Mouse (Mus musculus) G1E (cell line): Measurements from ENCODE around the gene Cdkal1. TPM values are rescaled to one million over a fixed set of nuclear protein-coding genes. Genes with fewer than 3 reads are reported as not detected.

ENCODE experiments used
- ATAC-seq: 2 replicates; pipeline ENCODE4 v1.8.0; 2016; ENCODE audit warnings: mild to moderate bottlenecking; ENCODE audit not compliant: insufficient number of reproducible peaks, poor library complexity, low FRiP score, severe bottlenecking; ENCODE audit errors: extremely low read depth
- DNase-seq: peaks from one replicate; pipeline ENCODE4 v3.0.0; 2012; ENCODE audit warnings: low spot score
- H3K27me3 ChIP-seq: 2 replicates; pipeline ENCODE4 v1.6.1; 2012; ENCODE audit warnings: mild to moderate bottlenecking, low read length, inconsistent platforms; ENCODE audit not compliant: insufficient read depth
- H3K36me3 ChIP-seq: replicated peaks from 2 replicates; pipeline ENCODE3; 2012; ENCODE audit warnings: mild to moderate bottlenecking, inconsistent platforms
- H3K4me1 ChIP-seq: 2 replicates; pipeline ENCODE4 v1.6.1; 2012; ENCODE audit warnings: low read depth, low read length, inconsistent platforms, mixed read lengths; ENCODE audit not compliant: insufficient read depth
- H3K4me3 ChIP-seq: 2 replicates; pipeline ENCODE4 v1.5.1; 2012; ENCODE audit warnings: low read depth, mild to moderate bottlenecking, inconsistent platforms, low read length, moderate library complexity, mixed read lengths
- H3K9me3 ChIP-seq: replicated peaks from 2 replicates; pipeline ENCODE4 v1.6.1; 2012; ENCODE audit warnings: inconsistent platforms
- CTCF ChIP-seq: IDR thresholded peaks from 2 replicates; pipeline ENCODE4 v1.5.1; 2012; ENCODE audit warnings: low read depth, low read length, inconsistent platforms, mixed read lengths
- GATA1 ChIP-seq: IDR thresholded peaks from 2 replicates; pipeline ENCODE4 v1.6.1; 2012; ENCODE audit warnings: borderline replicate concordance, low read length, inconsistent platforms, mixed read lengths
- GATA2 ChIP-seq: IDR thresholded peaks from 2 replicates; pipeline ENCODE4 v1.6.1; 2012; ENCODE audit warnings: low read depth, low read length, inconsistent platforms, borderline replicate concordance
- POLR2AphosphoS5 ChIP-seq: IDR thresholded peaks from 2 replicates; pipeline ENCODE4 v1.6.1; 2012; ENCODE audit warnings: low read depth, low read length, inconsistent platforms; ENCODE audit not compliant: insufficient replicate concordance
- TAL1 ChIP-seq: conservative IDR thresholded peaks from 2 replicates; pipeline ENCODE4 v1.6.1; 2012; ENCODE audit warnings: low read depth, low read length, inconsistent platforms, mixed read lengths
- polyA plus RNA-seq: library from polyadenylated mRNA; stranded (reverse); fragments of >175 nt; gene quantifications from 2 replicates; pipeline ENCODE4 v1.2.3, GENCODE M21; 2012
- total RNA-seq, 2 experiments: library from RNA; stranded (forward) in 1 of 2; stranded (reverse) in 1 of 2; fragments of 200-1000 nt in 1 of 2; fragments of >200 nt in 1 of 2; fragmentation: Nextera tagmentation in 1 of 2; gene quantifications; 2 replicates each; pipeline ENCODE4 v1.2.3; 2014 to 2017

Cdkal1 gene
- total and polyA plus RNA-seq, 3 experiments = 0.98 to 53.9 (median 35.6) TPM

- no peaks in the 10 kb centered on the region for H3K4me1 ChIP-seq
- ATAC-seq = no peak
- no peaks in the 10 kb centered on the region for H3K9me3 ChIP-seq
- H3K4me3 ChIP-seq = no peak overlapping the region
- H3K27me3 ChIP-seq = no peaks in the 10 kb centered on the region
- no peak for TF ChIP-seq GATA1
- no peak for TF ChIP-seq TAL1
- TF ChIP-seq CTCF = no peak
- no peak for TF ChIP-seq POLR2AphosphoS5
- no peak for TF ChIP-seq GATA2
- peaks cover 23% of the 10 kb centered on the region for H3K36me3 ChIP-seq
- no peak for DNase-seq
These were observed 177.9 kb downstream of the Cdkal1 start for GRCm38 (mm10) chr13:29677559-29677958.

GRCm38 (mm10) chr13:29670626-29671025 is 184.8 kb downstream of the Cdkal1 start:
- peaks cover 4% of the 10 kb centered on the region for H3K36me3 ChIP-seq
- no peak for TF ChIP-seq TAL1
- no peak for TF ChIP-seq GATA1
- no peak for TF ChIP-seq GATA2
- TF ChIP-seq POLR2AphosphoS5 = no peak
- no peak for TF ChIP-seq CTCF
- no peak overlapping the region for H3K4me3 ChIP-seq
- no peak for DNase-seq
- no peak for ATAC-seq
- H3K4me1 ChIP-seq = no peaks in the 10 kb centered on the region
- no peaks in the 10 kb centered on the region for H3K27me3 ChIP-seq
- no peaks in the 10 kb centered on the region for H3K9me3 ChIP-seq

GRCm38 (mm10) chr13:29663908-29664307 is 191.6 kb downstream of the Cdkal1 start:
- no peaks in the 10 kb centered on the region for H3K27me3 ChIP-seq

GRCm38 (mm10) chr13:29655841-29656365 is 199.6 kb downstream of the Cdkal1 start:
- TF ChIP-seq GATA1 = no peak
- no peak for TF ChIP-seq TAL1
- TF ChIP-seq POLR2AphosphoS5 = no peak
- no peak for TF ChIP-seq GATA2
- no peak for TF ChIP-seq CTCF
- DNase-seq (no peak), ATAC-seq (no peak)
- Histone ChIP-seq H3K4me3 (no peak overlapping the region), H3K36me3 (peaks cover 11% of the 10 kb centered on the region), H3K9me3 (no peaks in the 10 kb centered on the region), H3K4me1 (no peaks in the 10 kb centered on the region), H3K27me3 (no peaks in the 10 kb centered on the region)

More at GRCm38 (mm10) chr13:29663908-29664307, 191.6 kb downstream of the Cdkal1 start:
- Histone ChIP-seq H3K4me3 (no peak overlapping the region), H3K36me3 (peaks cover 12% of the 10 kb centered on the region), H3K4me1 (no peaks in the 10 kb centered on the region), H3K9me3 (no peaks in the 10 kb centered on the region)
- DNase-seq (no peak), ATAC-seq (peak; percentile 15; the same call in 1 of the 2 replicates)
- no peak for TF ChIP-seq GATA2
- no peak for TF ChIP-seq GATA1
- no peak for TF ChIP-seq CTCF
- no peak for TF ChIP-seq POLR2AphosphoS5
- TF ChIP-seq TAL1 = no peak

GRCm38 (mm10) chr13:29653407-29653806 is 202.1 kb downstream of the Cdkal1 start:
- TF ChIP-seq GATA2 = no peak
- TF ChIP-seq GATA1 = no peak
- Histone ChIP-seq H3K4me3 (no peak overlapping the region), H3K27me3 (no peaks in the 10 kb centered on the region), H3K9me3 (no peaks in the 10 kb centered on the region), H3K4me1 (no peaks in the 10 kb centered on the region), H3K36me3 (peaks cover 8% of the 10 kb centered on the region)
- DNase-seq (no peak), ATAC-seq (no peak)

- no peaks in the 10 kb centered on the region for H3K9me3 ChIP-seq
- H3K36me3 ChIP-seq = peaks cover 9% of the 10 kb centered on the region
- H3K27me3 ChIP-seq = no peaks in the 10 kb centered on the region
- ATAC-seq (no peak), DNase-seq (no peak)
- no peak for TF ChIP-seq CTCF
- TF ChIP-seq GATA1 = no peak
- no peak for TF ChIP-seq TAL1
- no peak for TF ChIP-seq POLR2AphosphoS5
- no peak for TF ChIP-seq GATA2
- H3K4me3 ChIP-seq = no peak overlapping the region
- H3K4me1 ChIP-seq = no peaks in the 10 kb centered on the region
These were observed 202.7 kb downstream of the Cdkal1 start for GRCm38 (mm10) chr13:29652791-29653190.

- ATAC-seq (peak; percentile 34; the same call in 1 of the 2 replicates), DNase-seq (no peak)
- TF ChIP-seq GATA2 = no peak
- no peak for TF ChIP-seq TAL1
- TF ChIP-seq CTCF = no peak
- no peak for TF ChIP-seq GATA1
- TF ChIP-seq POLR2AphosphoS5 = no peak
- peaks cover 7% of the 10 kb centered on the region for H3K36me3 ChIP-seq
- no peak overlapping the region for H3K4me3 ChIP-seq
- no peaks in the 10 kb centered on the region for H3K4me1 ChIP-seq
- no peaks in the 10 kb centered on the region for H3K27me3 ChIP-seq
- H3K9me3 ChIP-seq = no peaks in the 10 kb centered on the region
These were observed 204.8 kb downstream of the Cdkal1 start for GRCm38 (mm10) chr13:29650576-29651236.
